Mouse (Mus musculus): Measurements from ENCODE around the gene Sh3bp5l. TPM values are rescaled to one million over a fixed set of nuclear protein-coding genes. Genes with fewer than 3 reads are reported as not detected.
"Not testable (repeated sequence)": the region's sequence is repeated elsewhere in the genome, so short reads cannot be mapped to it uniquely, and the experiment has no call there.

The Sh3bp5l gene
- total RNA-seq, 2 experiments from 2014 or later: 22.8 to 27.5 TPM

GRCm38 (mm10) chr11:58322824-58323569 lies 7.5 kb upstream of the Sh3bp5l start:
- DNase-seq: peak; percentile 97

- no peak for DNase-seq
These were observed 6.8 kb upstream of the Sh3bp5l start for GRCm38 (mm10) chr11:58323570-58324340.

- no peak for DNase-seq
These were observed 5.8 kb upstream of the Sh3bp5l start for GRCm38 (mm10) chr11:58324614-58325229.

GRCm38 (mm10) chr11:58326781-58327180 lies 3.7 kb upstream of the Sh3bp5l start:
- DNase-seq: no peak

GRCm38 (mm10) chr11:58329906-58330275 lies 633 bp upstream of the Sh3bp5l start:
- DNase-seq: no peak

- no peak for DNase-seq
These were observed 598 bp downstream of the Sh3bp5l start for GRCm38 (mm10) chr11:58331149-58331495.

GRCm38 (mm10) chr11:58331546-58331945 lies 1.0 kb downstream of the Sh3bp5l start:
- DNase-seq: no peak

- DNase-seq: peak; percentile 48
These were observed 4.2 kb downstream of the Sh3bp5l start for GRCm38 (mm10) chr11:58334746-58335145.

GRCm38 (mm10) chr11:58346745-58347144 lies 16.2 kb downstream of the Sh3bp5l start:
- no peak for DNase-seq

GRCm38 (mm10) chr11:58350628-58351027 lies 20.1 kb downstream of the Sh3bp5l start:
- DNase-seq: no peak

GRCm38 (mm10) chr11:58351179-58351578 lies 20.7 kb downstream of the Sh3bp5l start:
- no peak for DNase-seq

- no peak for DNase-seq
These were observed 22.4 kb downstream of the Sh3bp5l start for GRCm38 (mm10) chr11:58352681-58353548.

- DNase-seq: no peak
These were observed 23.2 kb downstream of the Sh3bp5l start for GRCm38 (mm10) chr11:58353709-58354108.

- no peak for DNase-seq
These were observed 24.0 kb downstream of the Sh3bp5l start for GRCm38 (mm10) chr11:58354476-58354875.

- DNase-seq: no peak
These were observed 24.4 kb downstream of the Sh3bp5l start for GRCm38 (mm10) chr11:58354927-58355326.

GRCm38 (mm10) chr11:58357042-58357441 lies 26.5 kb downstream of the Sh3bp5l start:
- DNase-seq: no peak

- no peak for DNase-seq
These were observed 27.5 kb downstream of the Sh3bp5l start for GRCm38 (mm10) chr11:58357844-58358534.

GRCm38 (mm10) chr11:58362562-58362961 lies 32.0 kb downstream of the Sh3bp5l start:
- DNase-seq: not testable (repeated sequence)

GRCm38 (mm10) chr11:58364454-58364853 lies 33.9 kb downstream of the Sh3bp5l start:
- DNase-seq: no peak

- DNase-seq: not testable (repeated sequence)
These were observed 35.7 kb downstream of the Sh3bp5l start for GRCm38 (mm10) chr11:58366191-58366590.

GRCm38 (mm10) chr11:58377273-58377672 lies 46.7 kb downstream of the Sh3bp5l start:
- no peak for DNase-seq

GRCm38 (mm10) chr11:58377686-58378085 lies 47.2 kb downstream of the Sh3bp5l start:
- DNase-seq: no peak

Data from gastrocnemius, postnatal 25 days (tissue).